Mouse (Mus musculus) B cell, adult (primary cell): ENCODE results near the gene Vipas39. TPM values are rescaled to one million over a fixed set of nuclear protein-coding genes. Genes with fewer than 3 reads are reported as not detected.

Source experiments
- total RNA-seq: library from RNA; stranded (reverse); gene quantifications from 4 replicates; pipeline ENCODE4 v1.2.4, GENCODE M21; 2023; ENCODE audit not compliant: inconsistent age

Vipas39 gene
- total RNA-seq: 33.1 to 41.4 TPM (median 35.1 TPM) in 4 replicates

DNA sequence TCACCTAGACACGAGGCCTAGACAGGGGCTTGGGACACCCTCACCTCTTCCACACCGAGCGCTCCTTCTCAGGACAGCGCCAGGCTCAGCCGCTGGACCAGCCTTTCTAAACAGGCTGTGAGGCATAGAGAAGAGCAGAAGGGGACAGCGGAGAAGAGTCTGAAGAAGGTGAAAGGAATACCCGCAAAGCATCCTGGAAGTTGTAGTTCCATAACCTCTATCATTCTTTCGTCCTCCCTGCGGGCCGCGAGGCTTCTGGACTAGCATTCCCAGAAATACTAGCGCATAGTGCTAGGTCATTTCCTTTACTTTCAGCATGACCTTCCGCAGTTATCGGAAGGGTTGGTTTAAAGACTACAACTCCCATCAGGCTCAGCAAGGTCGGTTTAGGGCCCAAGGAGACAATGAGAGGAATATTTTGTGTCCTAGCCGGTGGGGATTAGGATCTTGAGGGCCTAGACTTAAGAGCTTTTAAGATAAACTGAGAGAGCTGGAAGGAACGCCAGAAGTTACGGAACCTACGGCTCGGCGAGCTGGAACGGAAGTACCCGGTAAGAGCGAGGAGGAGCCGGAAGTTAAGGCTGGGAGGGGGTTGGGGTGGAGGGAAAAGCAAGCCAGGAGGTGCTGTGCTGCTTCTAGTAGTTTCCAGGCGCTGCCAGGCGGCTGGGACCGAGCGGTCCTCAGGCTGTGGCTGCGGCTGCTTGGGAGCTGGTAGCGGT lies at the start of gene Vipas39, which contains the start of gene Ahsa1:
Gene Vipas39, minus strand, starts transcription at position 149 of the 719 bp plus-strand sequence.
Gene Ahsa1, plus strand, starts transcription at position 372 of the 719 bp plus-strand sequence.

DNA sequence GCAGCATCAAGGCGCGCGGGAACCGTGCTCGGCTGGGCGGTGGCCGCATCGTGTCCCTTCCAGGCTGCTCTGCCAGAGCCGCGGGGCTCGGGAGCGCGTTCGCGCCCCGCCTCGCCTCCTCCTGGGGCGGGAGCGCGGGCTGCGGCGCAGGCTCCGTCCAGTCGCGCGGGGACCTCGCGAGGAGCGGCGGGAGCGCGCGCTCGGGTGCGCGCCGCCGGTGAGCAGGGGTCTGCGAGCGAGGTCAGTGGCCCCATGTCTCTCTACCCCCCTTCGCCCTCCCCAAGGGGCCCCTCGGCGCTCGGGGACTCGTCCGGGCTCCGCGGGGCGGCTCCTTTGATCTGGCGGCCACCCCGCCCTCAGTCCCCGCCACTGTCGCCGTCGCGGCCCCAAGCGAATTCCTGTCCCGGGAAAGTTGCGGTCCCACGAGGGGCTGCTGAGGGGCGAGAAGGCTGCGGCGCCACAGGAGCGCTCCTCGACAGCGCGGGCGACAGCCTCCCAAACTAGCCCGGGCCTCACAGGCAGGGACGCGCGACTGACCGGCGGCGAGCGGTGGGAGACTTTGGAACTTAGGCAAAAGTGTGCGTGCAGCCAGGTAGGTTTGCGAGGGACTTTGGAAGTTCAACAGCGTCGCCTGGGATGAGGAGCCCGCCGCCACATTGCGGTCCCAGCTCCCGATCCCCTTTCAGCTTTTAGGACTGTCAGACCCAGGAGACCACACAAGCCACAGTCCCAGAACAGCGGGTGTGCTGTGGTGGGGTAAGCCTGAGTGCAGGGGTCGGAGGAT lies 33.8 kb upstream of the Vipas39 start, which contains the start of gene Ism2:
Gene Ism2, minus strand, starts transcription at position 49 of the 784 bp plus-strand sequence.

DNA sequence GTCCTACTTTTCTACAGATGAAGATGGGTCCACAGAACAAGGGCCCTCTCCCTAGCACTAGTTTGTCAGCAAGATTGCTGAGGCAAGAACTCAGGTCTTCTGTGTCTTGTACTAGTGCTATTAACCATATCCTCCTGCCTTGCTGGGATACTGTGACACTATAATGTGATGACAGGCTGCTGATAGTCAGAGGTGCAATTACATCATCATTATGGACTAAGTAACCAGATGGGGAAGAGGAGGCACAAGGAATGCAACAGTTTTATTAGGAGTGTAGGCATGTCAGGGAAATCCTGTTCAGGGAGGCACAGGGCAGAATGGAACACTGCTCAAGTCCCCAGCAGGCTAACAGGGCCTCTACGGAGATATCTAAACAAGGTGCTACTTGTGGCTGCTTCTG lies 27.4 kb downstream of the Vipas39 start, which contains the start of gene Noxred1:
Gene Noxred1, minus strand, starts transcription at position 101 of the 400 bp plus-strand sequence.

GRCm38 (mm10) chr12:87199973-87200586 lies 66.0 kb downstream of the Vipas39 start, which contains the start of gene Tmed8:
Gene Tmed8, minus strand, starts transcription at chr12:87200454.

DNA sequence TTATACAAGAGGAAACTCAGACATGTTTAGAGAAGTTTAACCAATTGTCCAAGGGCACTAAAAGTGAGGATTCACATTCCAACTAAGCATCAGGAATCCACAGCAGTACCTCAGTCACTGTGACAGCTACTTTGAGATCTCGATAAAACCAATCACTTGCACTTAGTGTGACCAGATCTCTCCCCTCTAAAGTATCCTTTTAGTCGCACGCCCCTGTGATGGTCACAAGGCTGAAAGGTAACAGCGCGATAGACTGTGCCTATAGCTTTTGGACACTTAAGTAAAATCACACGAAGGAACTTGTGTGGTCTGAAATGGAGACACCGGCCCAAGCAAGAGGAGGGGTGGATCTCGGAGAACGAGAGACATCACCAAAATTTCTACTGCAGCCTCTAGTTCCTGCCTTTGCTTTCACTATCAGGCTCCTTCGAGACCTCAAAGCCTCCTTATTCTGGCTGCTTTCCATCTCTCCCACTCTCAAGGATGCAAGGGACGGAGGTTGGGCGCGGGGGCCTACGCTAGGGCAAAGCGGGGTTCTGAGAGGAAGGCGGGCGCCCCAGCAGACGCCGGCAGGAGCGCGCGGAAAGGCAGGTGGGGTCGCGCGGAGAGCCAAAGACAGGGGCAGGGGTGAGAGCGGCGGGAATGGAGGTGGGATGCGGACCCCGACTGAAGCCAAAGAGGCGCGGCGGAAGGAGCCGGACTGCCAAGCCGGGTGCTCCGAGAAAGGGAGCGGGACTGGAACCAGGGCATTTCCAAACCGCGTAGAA lies 66.7 kb downstream of the Vipas39 start, which contains the start of gene Samd15:
Gene Samd15, plus strand, starts transcription at position 518 of the 767 bp plus-strand sequence.

Other genes with a start within 250 kb of the Vipas39 start
- gene Tmem63c, start 244.9 kb downstream of the Vipas39 start, total RNA-seq: not detected in 4 replicates
- 0.32 to 0.78 TPM (median 0.78 TPM) in 3 of 4 replicates, not detected in the other for gene Ngb, start 163.7 kb downstream of the Vipas39 start, total RNA-seq
- 16.4 to 16.5 TPM (median 16.4 TPM) in 4 replicates for gene Gstz1, start 119.1 kb downstream of the Vipas39 start, total RNA-seq
- 4.8 to 8.3 TPM (median 6.3 TPM) in 4 replicates for gene Pomt2, start 118.3 kb downstream of the Vipas39 start, total RNA-seq
- 1.3 to 2.6 TPM (median 1.6 TPM) in 4 replicates for gene Samd15, start 66.5 kb downstream of the Vipas39 start, total RNA-seq
- gene Tmed8, start 65.8 kb downstream of the Vipas39 start, total RNA-seq: 32.9 to 36.5 TPM (median 33.7 TPM) in 4 replicates
- 6.2 to 14.0 TPM (median 9.1 TPM) in 4 replicates for gene Noxred1, start 27.5 kb downstream of the Vipas39 start, total RNA-seq
- 111 to 131 TPM (median 118 TPM) in 4 replicates for gene Ahsa1, start 223 bp upstream of the Vipas39 start, total RNA-seq
- not detected in 4 replicates for gene Ism2, start 33.4 kb upstream of the Vipas39 start, total RNA-seq
- gene Sptlc2, start 122.1 kb upstream of the Vipas39 start, total RNA-seq: 83.0 to 93.8 TPM (median 86.3 TPM) in 4 replicates
- 29.0 to 45.0 TPM (median 38.7 TPM) in 4 replicates for gene Slirp, start 177.6 kb upstream of the Vipas39 start, total RNA-seq
- gene Alkbh1, start 177.8 kb upstream of the Vipas39 start, total RNA-seq: 85.2 to 90.1 TPM (median 87.2 TPM) in 4 replicates
- 87.6 to 94.7 TPM (median 89.7 TPM) in 4 replicates for gene Snw1, start 206.0 kb upstream of the Vipas39 start, total RNA-seq
- not detected in 4 replicates for gene Gm5788, start 228.5 kb upstream of the Vipas39 start, total RNA-seq
- gene Gm8300, start 248.1 kb upstream of the Vipas39 start, total RNA-seq: not detected in 4 replicates